Mouse (Mus musculus): ENCODE results near the gene Adad2.

GRCm38 (mm10) chr8:119656709-119657464 is 44.3 kb downstream of the Adad2 start:
- TF ChIP-seq POLR2A (IDR thresholded peaks at IDR 0.05; ENCODE audit: insufficient read depth, low read length): no peak
- TF ChIP-seq CTCF (IDR thresholded peaks at IDR 0.05; ENCODE audit: low read depth, low read length): peak; percentile 71
- TF ChIP-seq EP300 (IDR thresholded peaks at IDR 0.05; ENCODE audit: insufficient read depth, low read depth, low read length): no peak
